Mouse (Mus musculus) kidney, adult 8-10 months (tissue): ENCODE measurements around the gene 4931406C07Rik.
"Not testable (repeated sequence)": the region's sequence is repeated elsewhere in the genome, so short reads cannot be mapped to it uniquely, and the experiment has no call there.

ENCODE experiments used
- DNase-seq, 2 experiments: peaks; one replicate each; pipeline ENCODE4 v3.0.0; 2022

4931406C07Rik gene

GRCm38 (mm10) chr9:15306398-15307119, at the start of gene 4931406C07Rik:
Gene 4931406C07Rik, minus strand, starts transcription at chr9:15306448.
- no peak for DNase-seq

- DNase-seq, result no peak
These were observed 43.7 kb upstream of the 4931406C07Rik start for GRCm38 (mm10) chr9:15349925-15350324.

GRCm38 (mm10) chr9:15337776-15338175, 31.5 kb upstream of the 4931406C07Rik start:
- peak; percentile 28 to 54 for DNase-seq

GRCm38 (mm10) chr9:15318170-15318742, 12.0 kb upstream of the 4931406C07Rik start:
- DNase-seq, result no peak

- DNase-seq, result no peak
These were observed 11.2 kb upstream of the 4931406C07Rik start for GRCm38 (mm10) chr9:15317223-15318169.

- not testable (repeated sequence) for DNase-seq
These were observed 10.0 kb upstream of the 4931406C07Rik start for GRCm38 (mm10) chr9:15316296-15316695.

- no peak for DNase-seq
These were observed 8.4 kb upstream of the 4931406C07Rik start for GRCm38 (mm10) chr9:15314619-15315018.

- DNase-seq, result no peak
These were observed 7.4 kb upstream of the 4931406C07Rik start for GRCm38 (mm10) chr9:15313633-15314032.

GRCm38 (mm10) chr9:15312054-15312735, 5.9 kb upstream of the 4931406C07Rik start:
- DNase-seq, result no peak

GRCm38 (mm10) chr9:15310179-15310578, 3.9 kb upstream of the 4931406C07Rik start:
- no peak for DNase-seq

- no peak for DNase-seq
These were observed 3.2 kb upstream of the 4931406C07Rik start for GRCm38 (mm10) chr9:15309425-15309824.

GRCm38 (mm10) chr9:15308254-15308653, 2.0 kb upstream of the 4931406C07Rik start:
- DNase-seq, result no peak

- no peak for DNase-seq
These were observed 1.0 kb upstream of the 4931406C07Rik start for GRCm38 (mm10) chr9:15307257-15307656.

GRCm38 (mm10) chr9:15305503-15306397, 498 bp downstream of the 4931406C07Rik start, which contains the start of gene Taf1d:
Gene Taf1d, plus strand, starts transcription at chr9:15306214.
- peak; percentile 96 to 98 for DNase-seq

GRCm38 (mm10) chr9:15302881-15303280, 3.4 kb downstream of the 4931406C07Rik start:
- peak; percentile 79 to 82 for DNase-seq

GRCm38 (mm10) chr9:15302006-15302405, 4.2 kb downstream of the 4931406C07Rik start:
- DNase-seq, result not testable (repeated sequence)

GRCm38 (mm10) chr9:15301399-15301798, 4.8 kb downstream of the 4931406C07Rik start:
- peak; percentile 87 to 94 for DNase-seq

GRCm38 (mm10) chr9:15300056-15300455, 6.2 kb downstream of the 4931406C07Rik start:
- no peak for DNase-seq

- no peak for DNase-seq
These were observed 7.8 kb downstream of the 4931406C07Rik start for GRCm38 (mm10) chr9:15298451-15298850.

- DNase-seq, result no peak
These were observed 9.1 kb downstream of the 4931406C07Rik start for GRCm38 (mm10) chr9:15297112-15297511.

- DNase-seq, result no peak
These were observed 17.0 kb downstream of the 4931406C07Rik start for GRCm38 (mm10) chr9:15289251-15289650.
